In genomic region chr5:150097620-150098019, GRCm38 (mm10) we compare ENCODE assay signal across 8 mouse cellular contexts. TPM values are rescaled to one million over a fixed set of nuclear protein-coding genes. Genes with fewer than 3 reads are reported as not detected.
DNase-seq lines count a peak whose midpoint lies in the region; ATAC-seq and TF ChIP-seq lines count a peak whose summit lies in the region.
"Had no signal": no experiment of that assay in that cellular context is flagged by ENCODE, and none has a peak within 500 bp of the region (broad histone marks: within the 10 kb centered on the region; RNA-seq: fewer than 3 reads in every experiment).

No protein-coding gene starts in this region.

- TF ChIP-seq EP300 in lung, postnatal 0 days (IDR thresholded peaks at IDR 0.05), result no peak

- TF ChIP-seq POLR2A in olfactory bulb, adult 2 months (IDR thresholded peaks at IDR 0.05; ENCODE audit: insufficient read depth, low read depth, low read length), result no peak

- no peak overlapping the region for H3K9ac ChIP-seq in embryonic facial prominence, embryonic 11.5 days (replicated peaks; ENCODE audit: low read length)
- no peak overlapping the region for H3K9ac ChIP-seq in heart, embryonic 14.5 days (ENCODE audit: low read length)
- no peak overlapping the region for H3K9ac ChIP-seq in kidney, embryonic 16.5 days (replicated peaks; ENCODE audit: low read length)
- H3K9ac ChIP-seq in lung, postnatal 0 days (replicated peaks; ENCODE audit: low read depth), result no peak overlapping the region
- H3K9ac ChIP-seq: limb, embryonic 15.5 days had no signal

- peaks cover 2% of the 10 kb centered on the region; the same call in 1 of the 2 replicates for H3K4me1 ChIP-seq in E14TG2a.4 (replicated peaks; ENCODE audit: low read depth, low read length)
- no peaks in the 10 kb centered on the region for H3K4me1 ChIP-seq in embryonic facial prominence, embryonic 11.5 days (ENCODE audit: control insufficient read depth, insufficient read depth, low read length)
- no peaks in the 10 kb centered on the region; a peak in 1 of 4 replicates for H3K4me1 ChIP-seq in heart, embryonic 14.5 days (ENCODE audit: control insufficient read depth in 2 of 2, insufficient read depth in 2 of 2, low read length in 2 of 2)
- no peaks in the 10 kb centered on the region for H3K4me1 ChIP-seq in kidney, embryonic 16.5 days (ENCODE audit: insufficient read depth, low read length)
- H3K4me1 ChIP-seq in lung, postnatal 0 days (ENCODE audit: insufficient read depth, low read depth, low read length), result no peaks in the 10 kb centered on the region
- 0 out of 2 replicates have a peak, but pooled peaks cover 2% of the 10 kb centered on the region for H3K4me1 ChIP-seq in olfactory bulb, adult 2 months (ENCODE audit: control insufficient read depth, insufficient read depth, low read length)
- H3K4me1 ChIP-seq: limb, embryonic 15.5 days had no signal

- 12% methylated on average over 6 of the region's 6 CpGs for WGBS in embryonic facial prominence, embryonic 11.5 days
- 0% methylated on average over 6 of the region's 6 CpGs for WGBS in heart, embryonic 14.5 days
- WGBS in kidney, embryonic 16.5 days, result 6% methylated on average over 6 of the region's 6 CpGs
- WGBS in lung, postnatal 0 days, result 8% methylated on average over 6 of the region's 6 CpGs
- WGBS in olfactory bulb, adult 2 months, result 7% methylated on average over 6 of the region's 6 CpGs

- no peak overlapping the region for H3K27ac ChIP-seq in embryonic facial prominence, embryonic 11.5 days (replicated peaks; ENCODE audit: low read depth, low read length)
- no peak overlapping the region for H3K27ac ChIP-seq in heart, embryonic 14.5 days (replicated peaks in 1 of 2; ENCODE audit: control insufficient read depth in 1 of 2, insufficient read depth in 1 of 2, low read depth in 2 of 2, low read length in 2 of 2)
- no peak overlapping the region for H3K27ac ChIP-seq in kidney, embryonic 16.5 days (ENCODE audit: low read length)
- no peak overlapping the region for H3K27ac ChIP-seq in lung, postnatal 0 days (ENCODE audit: low read length)
- H3K27ac ChIP-seq in olfactory bulb, adult 2 months (ENCODE audit: insufficient read depth, low read depth, low read length), result no peak overlapping the region
- H3K27ac ChIP-seq: limb, embryonic 15.5 days had no signal

- H3K9me3 ChIP-seq in E14TG2a.4 (ENCODE audit: low read length), result no peaks in the 10 kb centered on the region
- H3K9me3 ChIP-seq in embryonic facial prominence, embryonic 11.5 days (replicated peaks; ENCODE audit: control insufficient read depth, low read length), result no peaks in the 10 kb centered on the region
- H3K9me3 ChIP-seq in heart, embryonic 14.5 days (ENCODE audit: control insufficient read depth, low read length), result no peaks in the 10 kb centered on the region
- H3K9me3 ChIP-seq in kidney, embryonic 16.5 days (ENCODE audit: low read length), result no peaks in the 10 kb centered on the region
- no peaks in the 10 kb centered on the region for H3K9me3 ChIP-seq in lung, postnatal 0 days (ENCODE audit: low read length)
- H3K9me3 ChIP-seq: limb, embryonic 15.5 days had no signal

- TF ChIP-seq CTCF in E14TG2a.4 (conservative IDR thresholded peaks at IDR 0.05; ENCODE audit: low read length), result peak; percentile 86
- TF ChIP-seq CTCF in lung, postnatal 0 days (IDR thresholded peaks at IDR 0.05), result peak; percentile 94
- peak; percentile 80 for TF ChIP-seq CTCF in olfactory bulb, adult 2 months (IDR thresholded peaks at IDR 0.05; ENCODE audit: insufficient read depth, low read depth, low read length)

- H3K4me3 ChIP-seq in E14TG2a.4 (replicated peaks; ENCODE audit: low read length), result no peak overlapping the region
- H3K4me3 ChIP-seq in embryonic facial prominence, embryonic 11.5 days (ENCODE audit: low read depth, low read length), result no peak overlapping the region
- no peak overlapping the region for H3K4me3 ChIP-seq in heart, embryonic 14.5 days (ENCODE audit: control insufficient read depth in 1 of 2, insufficient read depth in 1 of 2, low read depth in 1 of 2, low read length in 2 of 2)
- no peak overlapping the region for H3K4me3 ChIP-seq in kidney, embryonic 16.5 days (ENCODE audit: low read length)
- no peak overlapping the region for H3K4me3 ChIP-seq in lung, postnatal 0 days (ENCODE audit: low read depth, low read length)
- no peak overlapping the region for H3K4me3 ChIP-seq in olfactory bulb, adult 2 months (ENCODE audit: insufficient read depth, low read depth, low read length)
- H3K4me3 ChIP-seq: limb, embryonic 15.5 days had no signal

- peak; percentile 82 for ATAC-seq in activated CD4-positive, CD25-positive, alpha-beta regulatory T cell, adult 4 months
- ATAC-seq in embryonic facial prominence, embryonic 11.5 days (replicated peaks; ENCODE audit: insufficient number of reproducible peaks, low FRiP score, low TSS enrichment, low read depth), result peak; percentile 62; the same call in 1 of the 2 replicates
- ATAC-seq in heart, embryonic 14.5 days (ENCODE audit: insufficient number of reproducible peaks, insufficient read depth, low FRiP score, low read depth), result no peak
- ATAC-seq in kidney, embryonic 16.5 days (ENCODE audit: low FRiP score, low TSS enrichment), result peak; percentile 73
- ATAC-seq in lung, postnatal 0 days, result 0 out of 2 replicates have a peak, but pooled peaks have one; percentile 35

- no peak overlapping the region for H3K4me2 ChIP-seq in embryonic facial prominence, embryonic 11.5 days (ENCODE audit: low read depth, low read length)
- peak overlapping the region; percentile 31; the same call in 1 of the 2 replicates for H3K4me2 ChIP-seq in heart, embryonic 14.5 days (ENCODE audit: low read length)
- H3K4me2 ChIP-seq in kidney, embryonic 16.5 days (replicated peaks; ENCODE audit: low read depth, low read length), result no peak overlapping the region
- H3K4me2 ChIP-seq in lung, postnatal 0 days (replicated peaks; ENCODE audit: low read depth, low read length), result no peak overlapping the region
- H3K4me2 ChIP-seq: limb, embryonic 15.5 days had no signal

- peaks cover 11% of the 10 kb centered on the region for H3K27me3 ChIP-seq in E14TG2a.4 (ENCODE audit: insufficient read depth, low read length)
- H3K27me3 ChIP-seq in embryonic facial prominence, embryonic 11.5 days (ENCODE audit: control insufficient read depth, insufficient read depth, low read length), result no peaks in the 10 kb centered on the region
- 0 out of 2 replicates have a peak, but pooled peaks cover 2% of the 10 kb centered on the region for H3K27me3 ChIP-seq in heart, embryonic 14.5 days (ENCODE audit: control insufficient read depth, insufficient read depth, low read length)
- no peaks in the 10 kb centered on the region for H3K27me3 ChIP-seq in kidney, embryonic 16.5 days (ENCODE audit: insufficient read depth, low read length)
- H3K27me3 ChIP-seq in lung, postnatal 0 days (replicated peaks; ENCODE audit: insufficient read depth, low read length), result 0 out of 2 replicates have a peak, but pooled peaks cover 4% of the 10 kb centered on the region
- H3K27me3 ChIP-seq: limb, embryonic 15.5 days had no signal

- peak; percentile 78 for DNase-seq in embryonic facial prominence, embryonic 11.5 days (ENCODE audit: low spot score)
- peak; percentile 75 for DNase-seq in lung, postnatal 0 days (ENCODE audit: low spot score)

- H3K36me3 ChIP-seq in E14TG2a.4 (ENCODE audit: insufficient read depth, low read length), result no peaks in the 10 kb centered on the region
- H3K36me3 ChIP-seq in embryonic facial prominence, embryonic 11.5 days (replicated peaks; ENCODE audit: control insufficient read depth, insufficient read depth, low read depth, low read length), result no peaks in the 10 kb centered on the region
- no peaks in the 10 kb centered on the region for H3K36me3 ChIP-seq in heart, embryonic 14.5 days (ENCODE audit: control insufficient read depth, insufficient read depth, low read length)
- no peaks in the 10 kb centered on the region for H3K36me3 ChIP-seq in kidney, embryonic 16.5 days (ENCODE audit: insufficient read depth, low read length)
- H3K36me3 ChIP-seq in lung, postnatal 0 days (ENCODE audit: insufficient read depth, low read length), result no peaks in the 10 kb centered on the region
- H3K36me3 ChIP-seq: limb, embryonic 15.5 days had no signal

RNA-seq across cellular contexts. Expression of gene Fry, which starts 20.8 kb away (rescaled TPM):
- 10 to 100 TPM; 12.7 to 17.8 TPM for polyA plus RNA-seq in activated CD4-positive, CD25-positive, alpha-beta regulatory T cell, adult 4 months (2017; shearing (Covaris generic))
- polyA plus RNA-seq in embryonic facial prominence, embryonic 11.5 days (2014; fragmentation: Nextera tagmentation; extraction: Ambion mirVana), result 6.5 and 8.2 TPM in 2 replicates
- 42.2 and 43.5 TPM in 2 replicates for polyA plus RNA-seq in heart, embryonic 14.5 days (2014; fragmentation: Nextera tagmentation; extraction: Ambion mirVana)
- polyA plus RNA-seq in kidney, embryonic 16.5 days (2015; fragmentation: Nextera tagmentation; extraction: Ambion mirVana), result 5.7 and 7.8 TPM in 2 replicates
- 17.2 and 20.8 TPM in 2 replicates for polyA plus RNA-seq in lung, postnatal 0 days (2015; fragmentation: Nextera tagmentation; extraction: Ambion mirVana)
- not detected in 2 replicates for polyA plus RNA-seq in olfactory bulb, adult 2 months (2012; ENCODE audit: insufficient read depth, insufficient read length, low replicate concordance, missing spikeins)
